Comparison of ENCODE assay signal across 36 mouse cellular contexts in the genomic region with DNA sequence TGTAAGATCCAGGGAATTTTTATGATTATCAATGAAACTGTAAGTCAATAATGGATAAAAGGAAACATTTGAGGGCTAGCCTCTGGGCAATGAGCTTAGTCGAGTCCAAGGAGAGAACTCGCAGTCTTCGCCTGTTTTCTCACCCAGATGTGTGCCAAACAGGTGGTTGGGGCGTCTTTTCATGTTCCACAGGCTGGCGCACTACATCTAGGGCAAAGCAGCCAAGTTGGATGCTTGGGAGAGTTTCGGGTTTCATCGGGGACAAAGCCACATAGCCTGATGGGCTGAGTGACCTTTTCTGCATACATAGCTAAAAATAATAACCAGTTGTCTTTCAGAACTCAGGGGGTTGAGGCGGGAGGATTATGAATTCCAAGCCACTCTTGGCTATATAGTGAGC. TPM values are rescaled to one million over a fixed set of nuclear protein-coding genes. Genes with fewer than 3 reads are reported as not detected.
DNase-seq lines count a peak whose midpoint lies in the region; ATAC-seq and TF ChIP-seq lines count a peak whose summit lies in the region.
"Had no signal": no experiment of that assay in that cellular context is flagged by ENCODE, and none has a peak within 500 bp of the region (broad histone marks: within the 10 kb centered on the region; RNA-seq: fewer than 3 reads in every experiment).

No protein-coding gene starts in this region.

- TF ChIP-seq CTCF in gastrocnemius, adult 2 months (IDR thresholded peaks at IDR 0.05) = no peak
- no peak for TF ChIP-seq CTCF in stomach, postnatal 0 days (IDR thresholded peaks at IDR 0.05; ENCODE audit: low read depth)

- H3K36me3 ChIP-seq in stomach, embryonic 15.5 days = no peaks in the 10 kb centered on the region
- no peaks in the 10 kb centered on the region for H3K36me3 ChIP-seq in stomach, postnatal 0 days (ENCODE audit: control insufficient read depth, insufficient read depth, low read length)
- H3K36me3 ChIP-seq in liver, embryonic 16.5 days (ENCODE audit: control insufficient read depth, insufficient read depth) = no peaks in the 10 kb centered on the region
- H3K36me3 ChIP-seq: embryonic facial prominence, embryonic 13.5 days; forebrain, embryonic 12.5 days; intestine, embryonic 15.5 days; limb, embryonic 10.5 days; limb, embryonic 15.5 days; midbrain, embryonic 12.5 days; neural tube, embryonic 13.5 days had no signal

- H3K9ac ChIP-seq in stomach, embryonic 15.5 days = no peak overlapping the region
- H3K9ac ChIP-seq in stomach, postnatal 0 days (ENCODE audit: low read length) = no peak overlapping the region
- H3K9ac ChIP-seq in liver, embryonic 16.5 days (ENCODE audit: low read depth, low read length) = no peak overlapping the region
- H3K9ac ChIP-seq: embryonic facial prominence, embryonic 13.5 days; forebrain, embryonic 12.5 days; forebrain, postnatal 0 days; intestine, embryonic 15.5 days; limb, embryonic 15.5 days; midbrain, embryonic 12.5 days; neural tube, embryonic 13.5 days had no signal

- no peaks in the 10 kb centered on the region for H3K9me3 ChIP-seq in stomach, embryonic 15.5 days
- H3K9me3 ChIP-seq in stomach, postnatal 0 days (ENCODE audit: control insufficient read depth, low read length) = no peaks in the 10 kb centered on the region
- no peaks in the 10 kb centered on the region for H3K9me3 ChIP-seq in liver, embryonic 16.5 days (replicated peaks; ENCODE audit: control insufficient read depth, low read length)
- H3K9me3 ChIP-seq: embryonic facial prominence, embryonic 13.5 days; forebrain, embryonic 12.5 days; intestine, embryonic 15.5 days; limb, embryonic 10.5 days; limb, embryonic 15.5 days; megakaryocyte, embryonic 14.5 days; midbrain, embryonic 12.5 days; neural tube, embryonic 13.5 days had no signal

- peak overlapping the region; percentile 9; the same call in 1 of the 2 replicates for H3K27ac ChIP-seq in gastrocnemius, adult 2 months
- H3K27ac ChIP-seq in stomach, embryonic 15.5 days = no peak overlapping the region
- H3K27ac ChIP-seq in stomach, postnatal 0 days (replicated peaks) = no peak overlapping the region
- no peak overlapping the region for H3K27ac ChIP-seq in liver, embryonic 16.5 days (ENCODE audit: low read length)
- H3K27ac ChIP-seq: embryonic facial prominence, embryonic 13.5 days; forebrain, embryonic 12.5 days; intestine, embryonic 15.5 days; limb, embryonic 10.5 days; limb, embryonic 15.5 days; midbrain, embryonic 12.5 days; neural tube, embryonic 13.5 days had no signal

- H3K4me2 ChIP-seq in stomach, embryonic 15.5 days = peak overlapping the region; percentile 34; the same call in 1 of the 2 replicates
- no peak overlapping the region; the same call in 1 of the 2 replicates for H3K4me2 ChIP-seq in stomach, postnatal 0 days (replicated peaks; ENCODE audit: low read depth)
- H3K4me2 ChIP-seq in liver, embryonic 16.5 days (ENCODE audit: low read depth, low read length) = peak overlapping the region; percentile 49
- H3K4me2 ChIP-seq: embryonic facial prominence, embryonic 13.5 days; forebrain, embryonic 12.5 days; limb, embryonic 15.5 days; midbrain, embryonic 12.5 days; neural tube, embryonic 13.5 days had no signal

- peak; percentile 72 for DNase-seq in gastrocnemius, adult 2 months
- DNase-seq in gastrocnemius, postnatal 10 days = no peak
- DNase-seq in stomach, postnatal 0 days (ENCODE audit: low spot score) = no peak
- DNase-seq in adrenal gland, adult (ENCODE audit: inconsistent age in 2 of 2, low spot score in 1 of 2) = no peak
- DNase-seq in thymus, postnatal 4 days = no peak
- no peak for DNase-seq in spleen, postnatal 10 days (ENCODE audit: low spot score in 2 of 2)
- DNase-seq: adrenal gland, postnatal 14 days; cerebellum, adult 11 months; cerebellum, adult 9-11 months; embryo, embryonic 11 days; forebrain, postnatal 0 days; heart, postnatal 14 days; kidney, adult 9 months; kidney, postnatal 10 days; layer of hippocampus, adult 9-11 months; lung, postnatal 4 days; right cerebral cortex, postnatal 4 days; thymus, postnatal 14 days had no signal

- peaks cover 14% of the 10 kb centered on the region for H3K4me1 ChIP-seq in stomach, embryonic 15.5 days
- 0 out of 2 replicates have a peak, but pooled peaks cover under 1% of the 10 kb centered on the region for H3K4me1 ChIP-seq in stomach, postnatal 0 days (replicated peaks; ENCODE audit: control insufficient read depth, insufficient read depth)
- no peaks in the 10 kb centered on the region; the same call in 1 of the 2 replicates for H3K4me1 ChIP-seq in liver, embryonic 16.5 days (ENCODE audit: control insufficient read depth, low read depth, low read length)
- H3K4me1 ChIP-seq: forebrain, embryonic 12.5 days had no signal

- WGBS in stomach, embryonic 15.5 days = 79% methylated on average over 8 of the region's 8 CpGs
- 77% methylated on average over 8 of the region's 8 CpGs for WGBS in stomach, postnatal 0 days
- WGBS in liver, embryonic 16.5 days (ENCODE audit: insufficient replicate concordance) = 66% methylated on average over 8 of the region's 8 CpGs

- TF ChIP-seq EP300 in stomach, postnatal 0 days (optimal IDR thresholded peaks at IDR 0.05) = no peak

- no peak for ATAC-seq in stomach, embryonic 15.5 days (ENCODE audit: insufficient read depth, low FRiP score, low read depth)
- no peak for ATAC-seq in stomach, postnatal 0 days (ENCODE audit: low FRiP score, low TSS enrichment)
- no peak for ATAC-seq in liver, embryonic 16.5 days (ENCODE audit: low read depth)
- ATAC-seq: forebrain, postnatal 0 days; hindbrain, embryonic 16.5 days; intestine, embryonic 15.5 days; Patski had no signal

- H3K4me3 ChIP-seq in gastrocnemius, adult 2 months = no peak overlapping the region
- H3K4me3 ChIP-seq in stomach, embryonic 15.5 days (replicated peaks) = no peak overlapping the region; the same call in 1 of the 2 replicates
- no peak overlapping the region for H3K4me3 ChIP-seq in stomach, postnatal 0 days (ENCODE audit: low read depth, low read length)
- H3K4me3 ChIP-seq in liver, embryonic 16.5 days (ENCODE audit: low read depth, low read length) = peak overlapping the region; percentile 24
- H3K4me3 ChIP-seq: embryonic facial prominence, embryonic 13.5 days; forebrain, embryonic 12.5 days; intestine, embryonic 15.5 days; limb, embryonic 10.5 days; limb, embryonic 15.5 days; megakaryocyte, embryonic 14.5 days; midbrain, embryonic 12.5 days; neural tube, embryonic 13.5 days had no signal

- intact Hi-C loops in gastrocnemius, adult 2 months (cut with DNase I) = loop anchor here (10.0 kb wide), 1 partner anchor 545 kb away; a partner anchor contains a TSS

- H3K27me3 ChIP-seq in stomach, embryonic 15.5 days (replicated peaks) = no peaks in the 10 kb centered on the region
- no peaks in the 10 kb centered on the region for H3K27me3 ChIP-seq in stomach, postnatal 0 days (ENCODE audit: control insufficient read depth, insufficient read depth, low read length)
- no peaks in the 10 kb centered on the region for H3K27me3 ChIP-seq in liver, embryonic 16.5 days (ENCODE audit: control insufficient read depth, insufficient read depth, low read depth, low read length)
- H3K27me3 ChIP-seq: intestine, embryonic 15.5 days; limb, embryonic 15.5 days; midbrain, embryonic 12.5 days; neural tube, embryonic 13.5 days had no signal

RNA-seq across cellular contexts. Expression of a gene that starts 2.7 kb away (rescaled TPM):
- not detected for total RNA-seq in gastrocnemius, adult 2 months (2021)
- under 1 TPM in 1 of 2 experiments, not detected in 1; 0.11 TPM for total RNA-seq in gastrocnemius, postnatal 10 days (2021)
- polyA plus RNA-seq in stomach, embryonic 15.5 days (2015; fragmentation: Nextera tagmentation; extraction: Ambion mirVana) = 36.4 and 52.0 TPM in 2 replicates
- 28.9 and 29.1 TPM in 2 replicates for polyA plus RNA-seq in stomach, postnatal 0 days (2015; fragmentation: Nextera tagmentation; extraction: Ambion mirVana)
- polyA plus RNA-seq in liver, embryonic 16.5 days (2015; fragmentation: Nextera tagmentation; extraction: Ambion mirVana) = 71.3 and 78.4 TPM in 2 replicates
- total RNA-seq: forebrain, postnatal 0 days; granulocyte monocyte progenitor cell, adult 5-6 weeks; heart, postnatal 14 days; left cerebral cortex, postnatal 10 days; MEL; midbrain, postnatal 0 days had no signal
- polyA plus RNA-seq: embryonic facial prominence, embryonic 13.5 days; forebrain, embryonic 12.5 days; forebrain, postnatal 0 days; hindbrain, embryonic 11.5 days; hindbrain, embryonic 16.5 days; limb, embryonic 10.5 days; midbrain, embryonic 12.5 days; testis, adult 2 months had no signal
